Mouse (Mus musculus) spleen, adult 2 months (tissue): ENCODE results near the gene Lefty1. TPM values are rescaled to one million over a fixed set of nuclear protein-coding genes. Genes with fewer than 3 reads are reported as not detected.

Source experiments
- DNase-seq, 2 experiments: peaks; one replicate each; pipeline versions ENCODE4 v3.0.0 to v3.0.0-alpha.2; 2012 to 2021; ENCODE audit warnings: low spot score in 2 of 2, low read depth in 1 of 2
- H3K27ac ChIP-seq: fragments of 200-500 bp; 2 replicates; pipeline ENCODE4 v1.5.1; 2012; ENCODE audit warnings: low read length, inconsistent platforms; ENCODE audit not compliant: insufficient read depth
- H3K27me3 ChIP-seq: fragments of 200-500 bp; 2 replicates; pipeline ENCODE4 v1.6.1; 2012; ENCODE audit warnings: mild to moderate bottlenecking, moderate library complexity, low read length, inconsistent platforms; ENCODE audit not compliant: control insufficient read depth, insufficient read depth
- H3K36me3 ChIP-seq: fragments of 200-500 bp; 2 replicates; pipeline ENCODE4 v1.6.1; 2012; ENCODE audit warnings: mild to moderate bottlenecking, low read length, inconsistent platforms; ENCODE audit not compliant: control insufficient read depth, insufficient read depth
- H3K4me1 ChIP-seq: fragments of 200-500 bp; 2 replicates; pipeline ENCODE4 v1.6.1; 2011; ENCODE audit warnings: inconsistent platforms; ENCODE audit not compliant: control insufficient read depth, insufficient read depth, insufficient read length
- H3K4me3 ChIP-seq: fragments of 200-500 bp; 2 replicates; pipeline ENCODE4 v1.5.1; 2011; ENCODE audit warnings: mild to moderate bottlenecking, inconsistent platforms; ENCODE audit not compliant: insufficient read depth, insufficient read length; ENCODE audit errors: extremely low read depth
- CTCF ChIP-seq: fragments of 200-500 bp; IDR thresholded peaks from 2 replicates; pipeline ENCODE4 v1.5.1; 2011; ENCODE audit warnings: mild to moderate bottlenecking, inconsistent platforms; ENCODE audit not compliant: insufficient read depth, insufficient read length, insufficient replicate concordance; ENCODE audit errors: extremely low read depth
- POLR2A ChIP-seq: fragments of 200-500 bp; IDR thresholded peaks from 2 replicates; pipeline ENCODE4 v1.6.1; 2011; ENCODE audit warnings: low read depth, low read length, inconsistent platforms
- WGBS: fragments of 180-500 bp; shearing (Covaris S2); methylation state at CpG from one replicate; pipeline ENCODE4 v1.1.7; 2018; 5-methylcytosine and 5-hydroxymethylcytosine counted together
- polyA plus RNA-seq: library from polyadenylated mRNA; depleted of rRNA; stranded (reverse); fragments of >200 nt; gene quantifications from 2 replicates; pipeline ENCODE4 v1.2.3, GENCODE M21; 2012

The Lefty1 gene
- polyA plus RNA-seq, 1 experiment = 10.9 TPM

DNA sequence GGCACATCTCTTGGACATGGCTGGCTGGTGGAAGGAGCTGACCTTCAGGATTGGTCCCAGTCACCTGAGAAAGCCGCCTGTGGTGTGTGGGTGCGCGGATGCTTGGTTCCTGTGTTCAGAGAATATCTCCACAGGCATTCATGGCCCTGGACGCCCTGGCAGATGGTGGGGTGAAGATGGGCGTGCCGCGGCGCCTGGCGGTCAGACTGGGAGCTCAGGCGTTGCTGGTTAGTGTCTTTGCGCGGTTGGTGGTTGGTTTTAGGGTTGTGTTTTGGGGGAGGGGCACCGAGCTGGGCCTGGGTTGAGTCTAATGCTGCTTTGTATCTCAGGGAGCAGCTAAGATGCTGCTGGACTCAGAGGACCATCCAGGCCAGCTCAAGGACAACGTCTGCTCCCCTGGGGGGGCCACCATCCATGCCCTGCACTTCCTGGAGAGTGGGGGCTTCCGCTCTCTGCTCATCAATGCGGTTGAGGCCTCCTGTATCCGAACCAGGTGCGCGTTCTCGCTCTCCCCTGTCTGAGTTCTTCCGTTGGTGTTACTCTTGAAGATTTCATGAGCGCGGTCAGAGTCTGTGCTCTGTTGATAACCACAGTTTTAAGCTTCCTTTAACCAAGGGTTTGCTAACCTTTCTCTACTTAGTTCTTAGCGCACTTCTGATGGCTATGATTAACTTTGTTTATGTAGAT is 28.2 kb upstream of the Lefty1 start:
- no peak for DNase-seq
- Histone ChIP-seq H3K27ac (peak overlapping the region; percentile 31; the same call in 1 of the 2 replicates), H3K36me3 (peaks cover 18% of the 10 kb centered on the region), H3K27me3 (no peaks in the 10 kb centered on the region), H3K4me1 (peaks cover 6% of the 10 kb centered on the region; the same call in 1 of the 2 replicates), H3K4me3 (no peak overlapping the region)
- no peak for TF ChIP-seq POLR2A
- no peak for TF ChIP-seq CTCF
- 88% methylated on average over 24 of the region's 24 CpGs for WGBS

- TF ChIP-seq CTCF (no peak), POLR2A (no peak)
- 70% methylated on average over 8 of the region's 8 CpGs for WGBS
- Histone ChIP-seq H3K27ac (no peak overlapping the region), H3K4me3 (no peak overlapping the region), H3K27me3 (no peaks in the 10 kb centered on the region), H3K36me3 (peaks cover 15% of the 10 kb centered on the region), H3K4me1 (peaks cover 11% of the 10 kb centered on the region; the same call in 1 of the 2 replicates)
- DNase-seq = no peak
Observed at GRCm38 (mm10) chr1:180911138-180911537, 23.7 kb upstream of the Lefty1 start.

- Histone ChIP-seq H3K27ac (no peak overlapping the region), H3K4me3 (no peak overlapping the region), H3K4me1 (peaks cover 14% of the 10 kb centered on the region; the same call in 1 of the 2 replicates), H3K36me3 (peaks cover 9% of the 10 kb centered on the region), H3K27me3 (no peaks in the 10 kb centered on the region)
- WGBS = 44% methylated on average over 20 of the region's 20 CpGs
- TF ChIP-seq CTCF (no peak), POLR2A (no peak)
- DNase-seq = no peak
Observed at GRCm38 (mm10) chr1:180911653-180912287, 23.1 kb upstream of the Lefty1 start.

- Histone ChIP-seq H3K36me3 (0 out of 2 replicates have a peak, but pooled peaks cover 1% of the 10 kb centered on the region), H3K27ac (0 out of 2 replicates have a peak overlapping the region, but pooled peaks have one; percentile 43), H3K27me3 (no peaks in the 10 kb centered on the region), H3K4me3 (no peak overlapping the region), H3K4me1 (peaks cover 14% of the 10 kb centered on the region; the same call in 1 of the 2 replicates)
- DNase-seq = no peak
- TF ChIP-seq POLR2A (no peak), CTCF (no peak)
- 40% methylated on average over 5 of the region's 5 CpGs for WGBS
Observed at GRCm38 (mm10) chr1:180912792-180913191, 22.0 kb upstream of the Lefty1 start.

DNA sequence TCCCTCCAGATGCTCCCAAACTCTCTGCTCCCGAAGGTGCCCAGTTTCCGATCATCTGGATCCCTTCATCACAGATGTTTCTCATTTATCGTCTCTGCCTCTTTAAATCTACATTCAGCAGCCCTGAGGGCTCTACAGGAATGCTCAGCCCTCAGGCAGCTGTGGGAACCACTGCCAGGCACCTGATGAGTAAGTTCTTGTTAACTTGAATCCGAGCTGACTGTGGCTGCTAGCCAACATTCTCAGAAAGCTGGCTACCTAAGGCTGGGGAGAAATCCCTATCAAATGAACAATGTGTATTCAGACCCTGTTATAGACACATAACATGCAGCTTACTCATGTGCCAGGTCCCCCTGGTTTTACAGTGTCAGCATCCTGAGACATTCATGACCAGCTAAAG is 21.0 kb upstream of the Lefty1 start:
- no peak overlapping the region for H3K4me3 ChIP-seq
- no peak for DNase-seq
- H3K36me3 ChIP-seq = no peaks in the 10 kb centered on the region
- H3K27ac ChIP-seq = no peak overlapping the region
- no peaks in the 10 kb centered on the region for H3K27me3 ChIP-seq
- H3K4me1 ChIP-seq = peaks cover 12% of the 10 kb centered on the region; the same call in 1 of the 2 replicates
- WGBS = 88% methylated on average over 4 of the region's 4 CpGs
- no peak for TF ChIP-seq POLR2A
- TF ChIP-seq CTCF = no peak

- H3K4me1 ChIP-seq = peaks cover 12% of the 10 kb centered on the region; the same call in 1 of the 2 replicates
- 50% methylated on average over 11 of the region's 11 CpGs for WGBS
- no peaks in the 10 kb centered on the region for H3K27me3 ChIP-seq
- peak in 1 of 2 experiments; percentile 43 for DNase-seq
- H3K27ac ChIP-seq = no peak overlapping the region
- H3K4me3 ChIP-seq = no peak overlapping the region
- H3K36me3 ChIP-seq = no peaks in the 10 kb centered on the region
- no peak for TF ChIP-seq POLR2A
- no peak for TF ChIP-seq CTCF
Observed at GRCm38 (mm10) chr1:180916425-180916824, 18.4 kb upstream of the Lefty1 start.
